Mouse (Mus musculus) C2C12 (cell line): ENCODE results near the gene Pla2g4e. TPM values are rescaled to one million over a fixed set of nuclear protein-coding genes. Genes with fewer than 3 reads are reported as not detected.
A peak's percentile ranks its signal among the peaks of the same experiment; 100 is the strongest.

Source experiments
- H3K27me3 ChIP-seq: one replicate; pipeline ENCODE4 v1.6.1; 2011; ENCODE audit not compliant: control insufficient read depth, insufficient read depth, insufficient read length
- H3K36me3 ChIP-seq: one replicate; pipeline ENCODE4 v1.6.1; 2011; ENCODE audit not compliant: control insufficient read depth, insufficient read depth
- H3K4me3 ChIP-seq: one replicate; pipeline ENCODE4 v1.5.1; 2011; ENCODE audit warnings: mild to moderate bottlenecking, control low read depth; ENCODE audit not compliant: poor library complexity, insufficient read depth, severe bottlenecking
- H3K79me2 ChIP-seq: one replicate; pipeline ENCODE4 v1.6.1; 2011; ENCODE audit not compliant: control insufficient read depth, insufficient read depth
- H3K79me3 ChIP-seq: one replicate; pipeline ENCODE4 v1.6.1; 2011; ENCODE audit warnings: low read depth, control low read depth
- H3ac ChIP-seq: one replicate; pipeline ENCODE3; 2011; ENCODE audit warnings: low read depth; ENCODE audit not compliant: control insufficient read depth, insufficient read length
- CEBPB ChIP-seq: IDR thresholded peaks from one replicate; pipeline ENCODE4 v1.6.1; 2011; ENCODE audit warnings: low read depth, mild to moderate bottlenecking, control low read depth, moderate library complexity
- CTCF ChIP-seq: IDR thresholded peaks from one replicate; pipeline ENCODE4 v1.5.1; 2011; ENCODE audit not compliant: control insufficient read depth, insufficient read depth, insufficient read length
- FOSL1 ChIP-seq: IDR thresholded peaks from one replicate; pipeline ENCODE4 v1.8.0; 2011; ENCODE audit warnings: mild to moderate bottlenecking, low read length; ENCODE audit not compliant: poor library complexity, insufficient read depth, severe bottlenecking
- MAX ChIP-seq: IDR thresholded peaks from one replicate; pipeline ENCODE4 v1.6.1; 2011; ENCODE audit warnings: mild to moderate bottlenecking, control low read depth
- MYOD1 ChIP-seq: IDR thresholded peaks from one replicate; pipeline ENCODE4 v1.6.1; 2011; ENCODE audit warnings: low read depth; ENCODE audit not compliant: control insufficient read depth, insufficient read length
- MYOG ChIP-seq: IDR thresholded peaks from one replicate; pipeline ENCODE4 v1.6.1; 2011; ENCODE audit not compliant: control insufficient read depth, insufficient read length; ENCODE audit errors: extremely low read depth
- USF1 ChIP-seq: IDR thresholded peaks from one replicate; pipeline ENCODE4 v1.6.1; 2011; ENCODE audit warnings: low read depth, mild to moderate bottlenecking, control low read depth, moderate library complexity
- polyA plus RNA-seq: library from polyadenylated mRNA; unstranded; fragments of >200 nt; fragmentation: generic; extraction: Trizol; gene quantifications from one replicate; pipeline ENCODE4 v1.2.1, GENCODE M21; 2012; ENCODE audit warnings: missing spikeins

The Pla2g4e gene
- polyA plus RNA-seq, 1 experiment, result not detected

- no peak for TF ChIP-seq CTCF
- no peak for TF ChIP-seq USF1
- TF ChIP-seq MYOD1, result peak; percentile 23
- peak; percentile 47 for TF ChIP-seq MAX
- no peak for TF ChIP-seq MYOG
- peak; percentile 37 for TF ChIP-seq FOSL1
- TF ChIP-seq CEBPB, result no peak
- H3K79me2 ChIP-seq, result peaks cover 55% of the 10 kb centered on the region
Measured at GRCm38 (mm10) chr2:120128611-120129051, 116.5 kb downstream of the Pla2g4e start.

GRCm38 (mm10) chr2:120128011-120128410, 117.1 kb downstream of the Pla2g4e start:
- peaks cover 17% of the 10 kb centered on the region for H3K79me3 ChIP-seq

More at GRCm38 (mm10) chr2:120128611-120129051, 116.5 kb downstream of the Pla2g4e start:
- Histone ChIP-seq H3K79me3 (peaks cover 15% of the 10 kb centered on the region), H3K27me3 (no peaks in the 10 kb centered on the region), H3ac (no peak overlapping the region), H3K36me3 (peaks cover 38% of the 10 kb centered on the region), H3K4me3 (no peak overlapping the region)

GRCm38 (mm10) chr2:120126901-120127300, 118.2 kb downstream of the Pla2g4e start:
- H3ac ChIP-seq, result no peak overlapping the region
- H3K79me2 ChIP-seq, result peaks cover 54% of the 10 kb centered on the region
- peaks cover 38% of the 10 kb centered on the region for H3K36me3 ChIP-seq
- peaks cover 17% of the 10 kb centered on the region for H3K79me3 ChIP-seq
- no peak overlapping the region for H3K4me3 ChIP-seq
- no peaks in the 10 kb centered on the region for H3K27me3 ChIP-seq
- no peak for TF ChIP-seq MYOD1
- no peak for TF ChIP-seq MAX
- no peak for TF ChIP-seq USF1
- TF ChIP-seq MYOG, result no peak
- no peak for TF ChIP-seq FOSL1
- TF ChIP-seq CEBPB, result no peak
- TF ChIP-seq CTCF, result no peak

More at GRCm38 (mm10) chr2:120128011-120128410, 117.1 kb downstream of the Pla2g4e start:
- Histone ChIP-seq H3K27me3 (no peaks in the 10 kb centered on the region), H3K4me3 (no peak overlapping the region), H3K36me3 (peaks cover 38% of the 10 kb centered on the region), H3ac (no peak overlapping the region), H3K79me2 (peaks cover 54% of the 10 kb centered on the region)
- no peak for TF ChIP-seq MYOD1
- no peak for TF ChIP-seq CTCF
- TF ChIP-seq MYOG, result no peak
- TF ChIP-seq CEBPB, result no peak
- TF ChIP-seq MAX, result no peak
- TF ChIP-seq FOSL1, result no peak
- TF ChIP-seq USF1, result no peak

- no peak for TF ChIP-seq MAX
- no peak for TF ChIP-seq CTCF
- TF ChIP-seq FOSL1, result no peak
- TF ChIP-seq USF1, result no peak
- TF ChIP-seq MYOG, result no peak
- no peak for TF ChIP-seq MYOD1
- TF ChIP-seq CEBPB, result no peak
- Histone ChIP-seq H3ac (no peak overlapping the region), H3K4me3 (no peak overlapping the region), H3K36me3 (peaks cover 35% of the 10 kb centered on the region), H3K79me3 (peaks cover 15% of the 10 kb centered on the region), H3K79me2 (peaks cover 54% of the 10 kb centered on the region), H3K27me3 (no peaks in the 10 kb centered on the region)
Measured at GRCm38 (mm10) chr2:120126408-120126807, 118.7 kb downstream of the Pla2g4e start.

- Histone ChIP-seq H3ac (no peak overlapping the region), H3K27me3 (no peaks in the 10 kb centered on the region), H3K4me3 (no peak overlapping the region), H3K36me3 (peaks cover 36% of the 10 kb centered on the region), H3K79me2 (peaks cover 52% of the 10 kb centered on the region), H3K79me3 (peaks cover 15% of the 10 kb centered on the region)
- TF ChIP-seq CTCF, result no peak
- TF ChIP-seq USF1, result no peak
- no peak for TF ChIP-seq MYOG
- TF ChIP-seq CEBPB, result no peak
- TF ChIP-seq MAX, result no peak
- TF ChIP-seq MYOD1, result no peak
- no peak for TF ChIP-seq FOSL1
Measured at GRCm38 (mm10) chr2:120125461-120125860, 119.7 kb downstream of the Pla2g4e start.

GRCm38 (mm10) chr2:120124946-120125345, 120.2 kb downstream of the Pla2g4e start:
- TF ChIP-seq MYOD1 (peak; percentile 81), MYOG (no peak), FOSL1 (peak; percentile 73)
- no peak overlapping the region for H3ac ChIP-seq
- no peak overlapping the region for H3K4me3 ChIP-seq
- peaks cover 36% of the 10 kb centered on the region for H3K36me3 ChIP-seq
- peaks cover 19% of the 10 kb centered on the region for H3K79me3 ChIP-seq
- H3K79me2 ChIP-seq, result peaks cover 48% of the 10 kb centered on the region
- H3K27me3 ChIP-seq, result no peaks in the 10 kb centered on the region
